Mouse (Mus musculus): ENCODE measurements at regions not wholly inside any gene's neighbourhood (a gene's known extent, or its start where the extent isn't known, plus 50 kb on each side); places are given as distances from the start of the nearest gene placed in this dataset.

DNA sequence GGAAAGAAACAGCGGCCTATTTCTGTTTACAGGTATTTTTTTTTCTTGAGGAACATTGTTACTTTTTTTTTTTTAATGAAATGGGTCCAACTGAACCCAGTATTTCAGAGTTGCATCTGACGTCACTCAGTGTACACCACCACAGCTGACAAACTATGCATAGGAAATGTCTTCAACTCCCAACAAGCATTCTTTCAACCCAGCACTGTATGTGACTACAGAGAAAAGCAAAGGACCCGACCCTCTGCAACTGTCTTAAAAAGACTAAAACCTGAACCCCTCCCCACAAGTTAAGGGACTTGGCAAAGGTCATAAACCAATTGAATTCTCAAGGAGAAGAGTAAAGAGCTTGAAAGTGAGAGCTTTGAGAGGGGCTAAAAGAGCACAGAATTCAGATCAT, 270.0 kb upstream of the Ednrb start:
- TF ChIP-seq POLR2A (IDR thresholded peaks at IDR 0.05; ENCODE audit: control insufficient read depth, extremely low read depth, insufficient read depth, low read length, poor library complexity): no peak
- TF ChIP-seq CTCF (IDR thresholded peaks at IDR 0.05; ENCODE audit: borderline replicate concordance, control insufficient read depth, extremely low read depth, insufficient read depth, low read length, poor library complexity): no peak
